Mouse (Mus musculus) ES-E14 (cell line): ENCODE measurements around the gene Vps35l. TPM values are rescaled to one million over a fixed set of nuclear protein-coding genes. Genes with fewer than 3 reads are reported as not detected.

Experiments used
- DNase-seq: peaks from one replicate; pipeline ENCODE4 v3.0.0-alpha.2; 2013; ENCODE audit warnings: low read depth, low spot score
- H3K27ac ChIP-seq: 2 replicates; pipeline ENCODE4 v1.5.1; 2012; ENCODE audit warnings: low read depth, mild to moderate bottlenecking, low read length, moderate library complexity, mixed read lengths; ENCODE audit not compliant: poor library complexity, insufficient read depth, severe bottlenecking
- H3K36me3 ChIP-seq: 2 replicates; pipeline ENCODE4 v1.6.1; 2012; ENCODE audit warnings: mild to moderate bottlenecking, low read length, moderate library complexity, mixed read lengths; ENCODE audit not compliant: control insufficient read depth, poor library complexity, insufficient read depth, severe bottlenecking
- H3K4me1 ChIP-seq, 2 experiments: fragments of 150-350 bp in 1 of 2; sonication (generic) in 1 of 2; 2 replicates each; pipeline ENCODE4 v1.6.1; 2012; ENCODE audit warnings: low read length in 2 of 2, mild to moderate bottlenecking in 1 of 2, mixed read lengths in 1 of 2; ENCODE audit not compliant: control insufficient read depth in 2 of 2, insufficient read depth in 2 of 2, poor library complexity in 1 of 2
- H3K4me3 ChIP-seq, 2 experiments: fragments of 150-350 bp in 1 of 2; sonication (generic) in 1 of 2; 2 replicates each; pipeline ENCODE4 v1.5.1; 2012; ENCODE audit warnings: low read length in 2 of 2, low read depth in 1 of 2, mild to moderate bottlenecking in 1 of 2, mixed read lengths in 1 of 2; ENCODE audit not compliant: insufficient read depth in 1 of 2, poor library complexity in 1 of 2, severe bottlenecking in 1 of 2
- H3K9ac ChIP-seq: 2 replicates; pipeline ENCODE4 v1.6.1; 2012; ENCODE audit warnings: low read depth, mild to moderate bottlenecking, low read length, mixed read lengths; ENCODE audit not compliant: poor library complexity, insufficient read depth, severe bottlenecking
- H3K9me3 ChIP-seq: fragments of 150-350 bp; sonication (generic); 2 replicates; pipeline ENCODE4 v1.6.1; 2012; ENCODE audit warnings: low read depth, mild to moderate bottlenecking, low read length; ENCODE audit not compliant: control insufficient read depth, insufficient read depth
- CHD2 ChIP-seq: IDR thresholded peaks from 2 replicates; pipeline ENCODE4 v1.6.1; 2014; ENCODE audit warnings: mild to moderate bottlenecking, low read depth, low read length, inconsistent platforms
- HCFC1 ChIP-seq: IDR thresholded peaks from 2 replicates; pipeline ENCODE4 v1.6.1; 2012; ENCODE audit warnings: low read length, inconsistent platforms, borderline replicate concordance; ENCODE audit not compliant: insufficient read depth
- MAFK ChIP-seq: IDR thresholded peaks from 2 replicates; pipeline ENCODE4 v1.6.1; 2014; ENCODE audit warnings: mild to moderate bottlenecking, low read depth, low read length, inconsistent platforms; ENCODE audit not compliant: insufficient read depth
- ZC3H11A ChIP-seq: IDR thresholded peaks from 2 replicates; pipeline ENCODE4 v1.6.1; 2012; ENCODE audit warnings: low read depth, mild to moderate bottlenecking, inconsistent platforms, low read length, borderline replicate concordance
- ZNF384 ChIP-seq: IDR thresholded peaks from 2 replicates; pipeline ENCODE4 v1.6.1; 2012; ENCODE audit warnings: low read depth, low read length, inconsistent platforms
- in situ Hi-C, 2 experiments: fragments of 600-800 bp; cut with MboI; formaldehyde crosslinking; loops; one replicate each; pipeline ENCODE4 v1.15.1; 2025; ENCODE audit warnings: low sequenced_read_pairs in 2 of 2, inconsistent platforms in 1 of 2; ENCODE audit not compliant: unreplicated experiment in 2 of 2
- total RNA-seq: library from RNA; depleted of rRNA; stranded (reverse); fragments of 300-350 nt; gene quantifications from 2 replicates; pipeline ENCODE4 v1.2.3, GENCODE M21; 2012

Gene Vps35l
- total RNA-seq, 1 experiment = 36.8 TPM

- no peak for DNase-seq
These were observed 29.2 kb downstream of the Vps35l start for GRCm38 (mm10) chr7:118769208-118769607.

GRCm38 (mm10) chr7:118769655-118770054 is 29.6 kb downstream of the Vps35l start:
- in situ Hi-C loops = loop anchor here (5.0 to 10.0 kb wide), 2 partner anchors 225 to 228 kb away; partner anchors contain the start of gene Gprc5b (in 2 of the 2)
- TF ChIP-seq MAFK (no peak), CHD2 (no peak), ZNF384 (no peak), ZC3H11A (no peak), HCFC1 (no peak)
- H3K4me3 ChIP-seq = no peak overlapping the region
- H3K9ac ChIP-seq = no peak overlapping the region
- no peak overlapping the region for H3K27ac ChIP-seq
- no peaks in the 10 kb centered on the region for H3K4me1 ChIP-seq
- H3K36me3 ChIP-seq = peaks cover 8% of the 10 kb centered on the region; the same call in 1 of the 2 replicates
- no peaks in the 10 kb centered on the region for H3K9me3 ChIP-seq
- DNase-seq = no peak

More at GRCm38 (mm10) chr7:118769208-118769607, 29.2 kb downstream of the Vps35l start:
- in situ Hi-C loops = loop anchor here (5.0 to 10.0 kb wide), 2 partner anchors 226 to 228 kb away; partner anchors contain the start of gene Gprc5b (in 2 of the 2)
- no peaks in the 10 kb centered on the region for H3K9me3 ChIP-seq
- H3K4me1 ChIP-seq = no peaks in the 10 kb centered on the region
- TF ChIP-seq CHD2 (no peak), ZNF384 (no peak), MAFK (no peak), HCFC1 (no peak), ZC3H11A (no peak)
- no peak overlapping the region for H3K27ac ChIP-seq
- H3K36me3 ChIP-seq = peaks cover 8% of the 10 kb centered on the region; the same call in 1 of the 2 replicates
- H3K4me3 ChIP-seq = no peak overlapping the region
- no peak overlapping the region for H3K9ac ChIP-seq

- H3K4me1 ChIP-seq = 0 out of 4 replicates have a peak, but pooled peaks cover 0 to 2% of the 10 kb centered on the region in 2 experiments
- DNase-seq = no peak
- H3K9me3 ChIP-seq = no peaks in the 10 kb centered on the region
- H3K9ac ChIP-seq = no peak overlapping the region
- in situ Hi-C loops = no loop called here
- no peak overlapping the region for H3K4me3 ChIP-seq
- peaks cover 12% of the 10 kb centered on the region; the same call in 1 of the 2 replicates for H3K36me3 ChIP-seq
- no peak for TF ChIP-seq ZC3H11A
- no peak for TF ChIP-seq ZNF384
- no peak for TF ChIP-seq MAFK
- no peak for TF ChIP-seq CHD2
- TF ChIP-seq HCFC1 = no peak
- no peak overlapping the region for H3K27ac ChIP-seq
These were observed 33.0 kb downstream of the Vps35l start for GRCm38 (mm10) chr7:118773027-118773426.

- Histone ChIP-seq H3K9ac (no peak overlapping the region), H3K4me3 (no peak overlapping the region), H3K27ac (no peak overlapping the region; the same call in 1 of the 2 replicates), H3K4me1 (0 out of 4 replicates have a peak, but pooled peaks cover 0 to 2% of the 10 kb centered on the region in 2 experiments), H3K36me3 (peaks cover 10% of the 10 kb centered on the region; the same call in 1 of the 2 replicates), H3K9me3 (no peaks in the 10 kb centered on the region)
- in situ Hi-C loops = no loop called here
- no peak for DNase-seq
- no peak for TF ChIP-seq HCFC1
These were observed 36.0 kb downstream of the Vps35l start for GRCm38 (mm10) chr7:118775991-118776390.
